8 mouse cellular contexts compared by ENCODE assay signal in genomic region chr5:114248174-114248589, GRCm38 (mm10). TPM values are rescaled to one million over a fixed set of nuclear protein-coding genes. Genes with fewer than 3 reads are reported as not detected.
DNase-seq lines count a peak whose midpoint lies in the region; ATAC-seq and TF ChIP-seq lines count a peak whose summit lies in the region.

No protein-coding gene starts in this region.

- peak overlapping the region; percentile 37 for H3K4me2 ChIP-seq in embryonic facial prominence, embryonic 11.5 days (ENCODE audit: low read depth, low read length)
- H3K4me2 ChIP-seq in kidney, embryonic 15.5 days: peak overlapping the region; percentile 54
- no peak overlapping the region for H3K4me2 ChIP-seq in neural tube, embryonic 11.5 days (ENCODE audit: low read depth)

- H3K36me3 ChIP-seq in embryonic facial prominence, embryonic 11.5 days (replicated peaks; ENCODE audit: control insufficient read depth, insufficient read depth, low read depth, low read length): no peaks in the 10 kb centered on the region
- H3K36me3 ChIP-seq in kidney, embryonic 15.5 days: no peaks in the 10 kb centered on the region
- H3K36me3 ChIP-seq in liver, adult 2 months (ENCODE audit: control insufficient read depth, insufficient read depth, low read length): peaks cover 31% of the 10 kb centered on the region
- H3K36me3 ChIP-seq in neural tube, embryonic 11.5 days (ENCODE audit: control insufficient read depth, insufficient read depth, low read length): no peaks in the 10 kb centered on the region

- peak; percentile 84 for DNase-seq in 3T3-L1 (ENCODE audit: low read depth, low spot score)
- DNase-seq in adrenal gland, postnatal 14 days: peak; percentile 85
- DNase-seq in embryonic facial prominence, embryonic 11.5 days (ENCODE audit: low spot score): peak; percentile 91
- DNase-seq in heart, adult 9 months (ENCODE audit: low spot score in 2 of 2): peak; percentile 42 to 43
- DNase-seq in liver, adult 2 months (ENCODE audit: extremely low read depth, low read depth, low spot score): peak; percentile 9
- peak; percentile 86 for DNase-seq in neural tube, embryonic 11.5 days (ENCODE audit: low spot score)
- peak; percentile 9 for DNase-seq in telencephalon, adult 2 months (ENCODE audit: low read depth, low spot score)

- no peak for TF ChIP-seq POLR2A in liver, adult 2 months (IDR thresholded peaks at IDR 0.05; ENCODE audit: extremely low read depth, insufficient read depth, low read length)

- no peaks in the 10 kb centered on the region for H3K79me2 ChIP-seq in liver, adult 2 months (ENCODE audit: control insufficient read depth, insufficient read depth, low read length)

- WGBS in embryonic facial prominence, embryonic 11.5 days: 16% methylated on average over 14 of the region's 14 CpGs
- WGBS in kidney, embryonic 15.5 days: 9% methylated on average over 14 of the region's 14 CpGs
- 43% methylated on average over 14 of the region's 14 CpGs for WGBS in liver, adult 2 months
- WGBS in neural tube, embryonic 11.5 days: 17% methylated on average over 14 of the region's 14 CpGs

- TF ChIP-seq CTCF in liver, adult 2 months (IDR thresholded peaks at IDR 0.05; ENCODE audit: low read depth, low read length): peak; percentile 85

- no peak overlapping the region for H3K27ac ChIP-seq in embryonic facial prominence, embryonic 11.5 days (replicated peaks; ENCODE audit: low read depth, low read length)
- no peak overlapping the region for H3K27ac ChIP-seq in kidney, embryonic 15.5 days
- no peak overlapping the region for H3K27ac ChIP-seq in liver, adult 2 months (replicated peaks; ENCODE audit: insufficient read depth, low read depth, low read length)
- no peak overlapping the region for H3K27ac ChIP-seq in neural tube, embryonic 11.5 days (ENCODE audit: low read depth, low read length)

- H3K9me3 ChIP-seq in embryonic facial prominence, embryonic 11.5 days (replicated peaks; ENCODE audit: control insufficient read depth, low read length): no peaks in the 10 kb centered on the region
- H3K9me3 ChIP-seq in kidney, embryonic 15.5 days (replicated peaks): no peaks in the 10 kb centered on the region
- no peaks in the 10 kb centered on the region for H3K9me3 ChIP-seq in neural tube, embryonic 11.5 days (ENCODE audit: control insufficient read depth, low read length)

- ATAC-seq in embryonic facial prominence, embryonic 11.5 days (replicated peaks; ENCODE audit: insufficient number of reproducible peaks, low FRiP score, low TSS enrichment, low read depth): peak; percentile 58
- ATAC-seq in kidney, embryonic 15.5 days (replicated peaks; ENCODE audit: low FRiP score): peak; percentile 55
- no peak for ATAC-seq in neural tube, embryonic 11.5 days (ENCODE audit: insufficient read depth, low FRiP score, low TSS enrichment)

- H3K9ac ChIP-seq in embryonic facial prominence, embryonic 11.5 days (replicated peaks; ENCODE audit: low read length): peak overlapping the region; percentile 34
- peak overlapping the region; percentile 18; the same call in 1 of the 2 replicates for H3K9ac ChIP-seq in kidney, embryonic 15.5 days
- H3K9ac ChIP-seq in liver, adult 2 months (ENCODE audit: low read depth, low read length): no peak overlapping the region
- peak overlapping the region; percentile 18 for H3K9ac ChIP-seq in neural tube, embryonic 11.5 days (ENCODE audit: low read length)

- H3K4me3 ChIP-seq in embryonic facial prominence, embryonic 11.5 days (ENCODE audit: low read depth, low read length): no peak overlapping the region
- H3K4me3 ChIP-seq in kidney, embryonic 15.5 days (replicated peaks): peak overlapping the region; percentile 18
- no peak overlapping the region for H3K4me3 ChIP-seq in liver, adult 2 months (ENCODE audit: insufficient read depth, low read depth, low read length)
- no peak overlapping the region for H3K4me3 ChIP-seq in neural tube, embryonic 11.5 days (ENCODE audit: low read depth, low read length)

- H3K27me3 ChIP-seq in embryonic facial prominence, embryonic 11.5 days (ENCODE audit: control insufficient read depth, insufficient read depth, low read length): no peaks in the 10 kb centered on the region
- H3K27me3 ChIP-seq in kidney, embryonic 15.5 days: 0 out of 2 replicates have a peak, but pooled peaks cover 3% of the 10 kb centered on the region
- H3K27me3 ChIP-seq in liver, adult 2 months (ENCODE audit: control insufficient read depth, insufficient read depth, low read length): no peaks in the 10 kb centered on the region
- no peaks in the 10 kb centered on the region for H3K27me3 ChIP-seq in neural tube, embryonic 11.5 days (ENCODE audit: control insufficient read depth, insufficient read depth, low read length)

- peaks cover 5% of the 10 kb centered on the region; the same call in 1 of the 2 replicates for H3K4me1 ChIP-seq in embryonic facial prominence, embryonic 11.5 days (ENCODE audit: control insufficient read depth, insufficient read depth, low read length)
- H3K4me1 ChIP-seq in kidney, embryonic 15.5 days: peaks cover 10% of the 10 kb centered on the region
- H3K4me1 ChIP-seq in liver, adult 2 months (ENCODE audit: control insufficient read depth, insufficient read depth, low read length): no peaks in the 10 kb centered on the region
- H3K4me1 ChIP-seq in neural tube, embryonic 11.5 days (ENCODE audit: control insufficient read depth, insufficient read depth, low read length): no peaks in the 10 kb centered on the region; the same call in 1 of the 2 replicates

RNA-seq across cellular contexts. Expression of gene Foxn4, which starts 25.4 kb away (rescaled TPM):
- not detected in 2 replicates for total RNA-seq in adrenal gland, postnatal 14 days (2021)
- polyA plus RNA-seq in embryonic facial prominence, embryonic 11.5 days (2014; fragmentation: Nextera tagmentation; extraction: Ambion mirVana): 0.42 and 1.3 TPM in 2 replicates
- polyA plus RNA-seq in kidney, embryonic 15.5 days (2015; fragmentation: Nextera tagmentation; extraction: Ambion mirVana): not detected in 2 replicates
- total RNA-seq in liver, adult 2 months (2014; rRNA removed): not detected in 2 replicates
- not detected in 2 replicates for polyA plus RNA-seq in liver, adult 2 months (2012; rRNA removed)
- 1.7 and 1.9 TPM in 2 replicates for polyA plus RNA-seq in neural tube, embryonic 11.5 days (2014; fragmentation: Nextera tagmentation; extraction: Ambion mirVana)

RNA-seq across cellular contexts. Expression of gene Myo1h, which starts 40.8 kb away (rescaled TPM):
- 0.63 and 1.6 TPM in 2 replicates for total RNA-seq in adrenal gland, postnatal 14 days (2021)
- 0.38 and 1.2 TPM in 2 replicates for polyA plus RNA-seq in embryonic facial prominence, embryonic 11.5 days (2014; fragmentation: Nextera tagmentation; extraction: Ambion mirVana)
- polyA plus RNA-seq in kidney, embryonic 15.5 days (2015; fragmentation: Nextera tagmentation; extraction: Ambion mirVana): 1.5 and 2.2 TPM in 2 replicates
- 0.09 and 0.27 TPM in 2 replicates for total RNA-seq in liver, adult 2 months (2014; rRNA removed)
- not detected in 2 replicates for polyA plus RNA-seq in liver, adult 2 months (2012; rRNA removed)
- polyA plus RNA-seq in neural tube, embryonic 11.5 days (2014; fragmentation: Nextera tagmentation; extraction: Ambion mirVana): 0.26 and 0.42 TPM in 2 replicates

Comparison
In these comparisons a context has a peak if more than half of its experiments do, and no peak if none do; other contexts are left out.
1. DNase-seq: peak in every context shown above with its lines; median percentile 91 in embryonic facial prominence, embryonic 11.5 days; 86 in neural tube, embryonic 11.5 days; 85 in adrenal gland, postnatal 14 days; 84 in 3T3-L1; 42 in heart, adult 9 months; 9 in liver, adult 2 months; 9 in telencephalon, adult 2 months.